Mouse (Mus musculus) frontal cortex, postnatal 14 days (tissue): ENCODE measurements around the gene Srrm1.
A peak's percentile ranks its signal among the peaks of the same experiment; 100 is the strongest.

ENCODE experiments used
- DNase-seq, 2 experiments: peaks; one replicate each; pipeline ENCODE4 v3.0.0; 2022; ENCODE audit warnings: low spot score in 2 of 2

Srrm1 gene

GRCm38 (mm10) chr4:135353794-135354450 is 801 bp upstream of the Srrm1 start:
- DNase-seq: no peak

DNA sequence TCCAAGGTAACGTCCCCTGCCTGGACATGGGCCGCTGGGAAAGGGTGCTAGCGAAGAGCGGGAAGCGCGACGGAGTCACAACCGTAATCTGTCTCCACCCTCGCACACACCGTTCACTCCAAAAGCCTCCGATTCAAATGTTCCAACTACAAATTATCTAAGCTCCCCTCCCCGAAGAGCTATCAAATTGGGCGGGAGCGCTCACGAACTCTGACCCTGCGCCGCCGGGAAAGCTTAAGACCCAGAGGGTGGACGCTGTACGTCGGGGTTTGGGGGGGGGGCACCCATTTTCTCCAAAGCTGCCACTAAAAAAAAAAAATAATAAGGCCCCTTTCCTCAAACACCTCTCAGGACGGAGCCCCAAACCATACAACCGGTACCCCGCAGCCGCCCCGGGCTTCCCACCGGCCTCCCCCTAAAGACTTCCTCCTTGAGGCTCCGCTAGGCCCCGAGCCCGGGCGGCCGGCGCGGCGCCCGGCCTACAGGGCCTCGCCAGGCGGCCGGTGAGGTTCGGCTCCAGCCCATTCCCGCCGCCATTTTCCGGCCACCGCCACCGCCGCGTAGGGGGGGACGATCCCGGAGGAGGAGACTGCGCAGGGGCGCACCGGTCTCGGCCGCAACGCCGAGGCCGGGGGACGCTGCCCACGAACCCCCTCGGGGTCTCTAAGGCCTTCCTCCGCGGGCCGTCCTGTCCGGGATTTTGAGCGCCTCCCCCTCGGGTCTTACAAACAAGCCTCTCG is 625 bp downstream of the Srrm1 start:
- DNase-seq: peak in 1 of 2 experiments; percentile 23

DNA sequence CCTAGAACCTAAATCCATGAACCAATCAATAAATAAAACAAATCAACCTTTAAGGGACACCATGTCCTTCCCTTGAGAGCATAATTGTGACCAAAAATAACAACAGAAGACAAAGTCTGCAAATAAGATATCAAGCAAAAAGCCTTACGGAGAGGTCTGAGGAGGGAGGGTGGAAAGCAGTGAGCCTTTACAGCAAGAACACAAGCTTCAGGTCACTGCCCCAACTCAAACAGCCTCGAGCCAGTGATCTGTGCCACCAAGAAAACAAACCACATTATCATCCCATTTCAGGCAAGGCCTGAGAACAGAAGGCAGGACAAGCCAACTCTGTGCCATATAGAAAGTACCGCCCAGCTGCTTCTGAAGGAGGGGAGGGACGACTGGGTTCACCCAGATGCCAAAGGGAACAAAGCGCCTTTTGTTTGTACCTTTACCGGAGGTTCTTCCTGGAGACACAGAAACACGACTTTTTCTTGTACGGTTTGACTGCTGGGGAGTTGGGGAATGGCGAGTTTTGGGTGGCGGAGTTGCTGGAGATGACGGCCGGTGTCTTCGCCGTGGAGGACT is 15.7 kb downstream of the Srrm1 start:
- no peak for DNase-seq

DNA sequence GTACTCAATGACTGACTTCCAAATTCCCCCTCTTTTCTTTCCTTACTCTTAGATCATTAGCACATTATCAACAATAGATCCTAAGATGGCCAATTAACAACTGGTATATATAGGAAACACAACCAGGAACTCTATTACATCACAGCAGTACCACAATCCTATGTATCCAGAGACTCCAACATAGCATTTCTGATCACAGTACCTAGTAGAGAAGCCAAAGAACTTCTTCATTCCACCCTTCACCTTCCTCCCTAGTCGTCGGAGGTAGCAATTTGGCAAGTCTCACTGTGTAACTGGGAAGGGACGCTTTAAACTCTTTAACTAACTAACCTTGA is 17.1 kb downstream of the Srrm1 start:
- no peak for DNase-seq

DNA sequence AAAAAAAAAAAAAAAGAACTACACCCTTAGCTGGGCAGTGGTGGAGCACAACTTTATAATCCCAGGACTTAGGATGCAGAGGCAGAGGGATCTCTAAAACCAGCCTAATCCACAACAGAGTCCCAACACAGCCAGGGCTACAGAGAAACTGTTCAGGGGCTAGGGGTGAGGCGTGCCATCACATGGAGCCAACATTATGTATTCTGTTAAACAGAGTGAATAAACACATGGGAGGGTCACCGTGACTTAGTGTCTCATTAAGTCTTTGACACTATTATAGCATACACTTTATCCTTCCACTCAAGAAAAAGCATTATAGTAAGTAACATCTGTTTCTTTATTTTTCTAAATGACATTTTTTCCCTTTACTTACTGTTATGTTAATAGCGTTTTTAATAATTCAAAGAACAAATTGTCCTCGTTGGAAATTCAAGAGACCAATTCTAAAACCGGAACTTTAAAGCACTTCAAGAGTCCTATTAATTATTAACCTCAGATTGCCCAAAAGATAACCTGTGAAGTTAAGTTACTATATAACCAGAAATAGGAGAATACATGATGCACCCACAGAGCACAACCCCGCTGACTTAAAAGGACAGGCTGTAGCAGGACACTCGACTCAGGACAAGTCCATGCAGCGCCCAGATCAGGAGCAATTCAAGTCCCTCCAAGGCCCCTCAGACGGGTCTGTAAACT is 17.6 kb downstream of the Srrm1 start:
- no peak for DNase-seq

DNA sequence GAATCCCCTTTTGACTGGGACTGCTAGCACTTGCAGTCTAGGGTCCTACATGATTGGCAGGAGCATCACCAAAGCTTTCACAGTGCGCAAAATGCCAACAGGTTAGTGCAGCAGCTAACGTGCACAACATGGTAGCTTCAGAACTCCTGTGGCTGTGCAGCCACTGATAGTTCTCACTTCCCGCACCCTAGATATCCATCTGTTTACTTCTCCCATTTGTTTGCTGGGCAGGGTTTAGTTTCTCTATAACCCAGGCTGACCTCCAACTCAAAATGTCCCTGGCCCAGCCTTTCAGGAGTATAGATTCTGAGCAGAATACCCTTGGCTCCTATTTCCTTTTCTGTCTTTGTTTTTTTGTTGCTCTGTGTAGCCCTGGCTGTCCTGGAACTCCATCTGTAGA is 26.7 kb downstream of the Srrm1 start:
- no peak for DNase-seq

- DNase-seq: no peak
These were observed 27.1 kb downstream of the Srrm1 start for GRCm38 (mm10) chr4:135326046-135326445.

DNA sequence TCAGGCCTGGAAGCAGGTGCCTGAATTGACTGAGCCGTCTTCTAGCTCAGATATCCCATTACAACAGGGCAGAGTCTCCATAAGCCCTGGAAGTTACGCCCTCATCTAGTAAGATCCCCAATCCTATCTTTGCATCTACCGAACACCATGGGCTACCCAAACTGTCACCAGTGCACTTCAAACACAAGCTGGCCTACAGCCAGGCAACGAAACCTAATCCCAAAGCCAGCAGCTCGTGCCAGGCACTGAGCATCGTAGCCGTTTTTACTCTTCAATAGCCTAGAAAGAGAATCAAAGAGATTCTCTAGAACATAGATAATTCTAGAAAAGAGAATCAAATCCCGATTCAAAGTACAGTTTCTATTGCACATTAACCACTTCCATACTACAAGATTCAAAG is 30.1 kb downstream of the Srrm1 start:
- DNase-seq: no peak

DNA sequence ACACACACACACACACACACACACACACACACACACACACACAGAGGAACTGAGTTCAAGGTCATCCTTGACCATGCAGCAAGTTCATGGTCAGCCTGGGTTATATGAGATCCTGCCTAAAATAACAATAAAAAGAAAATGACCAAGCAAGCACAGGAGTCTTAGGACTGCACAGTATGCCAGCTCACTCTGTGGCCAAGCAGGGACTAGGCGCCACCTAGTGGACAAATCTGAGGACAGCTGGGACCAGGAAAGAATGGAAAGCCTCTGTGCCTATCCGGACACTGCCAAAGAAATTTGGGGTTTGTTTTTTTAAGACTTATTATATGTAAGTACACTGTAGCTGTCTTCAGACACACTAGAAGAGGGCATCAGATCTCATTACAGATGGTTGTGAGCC is 35.2 kb downstream of the Srrm1 start:
- peak in 1 of 2 experiments; percentile 64 for DNase-seq

DNA sequence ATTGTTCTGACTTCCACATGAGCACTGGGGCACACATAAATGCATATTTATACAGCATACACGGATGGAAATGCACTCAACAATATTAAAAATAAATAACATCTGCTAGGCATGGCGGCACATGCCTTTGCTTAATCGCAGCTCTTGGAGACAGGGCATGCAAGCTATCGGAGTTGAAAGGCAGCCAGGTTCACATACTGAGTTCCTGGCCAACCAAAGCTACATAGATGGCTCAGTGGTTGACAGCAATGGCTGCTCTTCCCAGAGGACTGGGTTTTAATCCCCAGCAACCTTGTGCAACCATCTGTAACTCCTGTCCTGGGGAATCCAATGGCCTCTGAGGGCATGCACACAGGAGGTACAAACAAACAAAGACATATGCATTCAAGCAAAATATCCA is 35.6 kb downstream of the Srrm1 start:
- DNase-seq: no peak

DNA sequence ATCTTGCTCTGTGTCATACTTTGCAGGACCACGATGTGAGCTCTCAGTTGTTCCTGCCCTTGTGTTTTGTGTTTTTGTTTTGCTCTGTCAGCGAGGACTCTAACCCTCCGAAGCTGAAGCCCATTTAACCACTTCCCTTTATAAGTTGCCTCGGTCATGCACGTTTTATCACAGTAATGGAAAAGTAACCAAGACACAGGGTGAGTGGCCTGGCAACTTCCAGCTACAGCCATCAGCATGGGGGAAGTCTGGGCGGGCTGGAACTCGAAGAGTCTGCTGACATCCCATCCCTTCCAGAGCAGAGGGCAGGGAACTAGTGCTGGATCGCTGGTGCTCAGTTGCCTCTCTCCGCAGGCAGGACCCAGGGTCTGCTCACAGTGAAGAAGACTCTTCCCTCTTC is 37.8 kb downstream of the Srrm1 start:
- no peak for DNase-seq

DNA sequence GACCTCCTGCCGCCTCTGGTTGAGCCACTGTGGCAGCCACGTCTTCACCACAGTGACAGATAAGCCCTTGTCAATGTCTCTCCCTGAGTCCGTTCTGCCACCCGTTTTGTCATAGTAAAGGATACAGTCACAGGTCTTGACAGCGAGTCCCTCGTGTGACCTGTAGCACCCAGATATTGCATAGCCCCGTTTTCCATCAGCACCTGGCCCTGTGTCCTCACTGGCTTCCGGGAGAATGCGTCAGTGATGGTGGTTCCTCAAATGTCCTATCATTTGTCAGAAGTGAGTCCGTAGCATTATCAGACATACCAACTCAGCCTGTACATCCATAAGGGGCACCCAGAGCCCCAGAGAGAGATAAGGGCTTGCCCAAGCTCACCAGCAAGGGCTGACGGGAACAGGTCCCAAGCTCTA is 38.7 kb downstream of the Srrm1 start:
- no peak for DNase-seq

GRCm38 (mm10) chr4:135313761-135314241 is 39.3 kb downstream of the Srrm1 start:
- DNase-seq: no peak

DNA sequence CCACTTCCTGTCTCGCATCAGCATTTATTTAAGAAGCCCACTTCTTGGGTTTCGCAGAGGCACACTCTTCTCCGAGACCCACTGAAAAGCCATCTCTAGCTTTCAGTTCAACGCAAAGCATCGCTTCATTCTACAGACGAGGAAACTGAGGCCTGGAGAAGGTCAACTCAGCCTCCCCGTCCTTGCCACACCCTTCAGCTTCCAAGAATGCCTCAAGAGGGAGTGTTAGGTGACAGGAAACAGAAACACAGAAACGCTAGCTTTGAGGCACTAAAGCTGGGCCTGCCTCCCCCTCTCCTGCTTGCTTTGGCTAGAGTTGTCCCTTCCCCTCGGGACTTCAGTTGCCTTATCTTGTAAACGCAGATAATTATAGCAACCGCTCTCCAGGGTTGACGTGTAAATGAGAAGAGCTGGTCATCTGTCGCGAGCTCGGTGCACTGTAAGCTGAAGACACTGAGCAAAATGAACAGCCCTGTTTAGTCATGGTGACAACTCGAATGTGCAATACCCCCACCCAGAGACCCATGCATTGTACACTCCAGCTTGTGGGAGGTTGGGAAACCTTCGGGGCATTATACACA is 39.9 kb downstream of the Srrm1 start:
- no peak for DNase-seq

- no peak for DNase-seq
These were observed 40.4 kb downstream of the Srrm1 start for GRCm38 (mm10) chr4:135312706-135313105.

GRCm38 (mm10) chr4:135310371-135310770 is 42.8 kb downstream of the Srrm1 start:
- DNase-seq: no peak

- DNase-seq: no peak
These were observed 43.4 kb downstream of the Srrm1 start for GRCm38 (mm10) chr4:135309726-135310125.

DNA sequence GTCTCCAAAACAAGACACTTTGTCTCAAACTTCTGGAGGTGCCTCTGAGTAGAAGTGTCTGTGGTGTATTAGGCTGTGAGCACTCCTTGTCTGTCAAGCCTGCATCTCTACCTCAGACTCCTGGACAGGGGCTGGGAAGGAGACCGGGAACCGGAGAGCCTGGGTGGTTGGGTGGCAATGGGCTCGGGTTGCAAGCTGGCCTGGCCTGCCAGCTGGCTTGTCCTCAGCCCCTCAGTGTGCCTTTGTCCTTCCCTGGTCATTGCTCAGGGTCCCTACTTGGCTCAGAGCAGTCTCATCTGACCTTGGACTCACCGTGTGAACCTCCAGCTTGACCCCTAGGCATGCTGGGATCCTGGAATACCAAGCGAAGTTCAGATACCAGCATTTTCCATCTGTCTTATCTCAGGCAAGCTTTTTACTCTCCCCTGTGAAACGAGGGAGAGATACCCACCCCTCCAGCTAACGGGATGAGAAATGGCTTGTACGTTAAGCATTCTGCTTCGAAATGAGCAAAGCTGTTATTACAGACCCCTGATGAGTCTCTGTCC is 43.9 kb downstream of the Srrm1 start:
- no peak for DNase-seq

DNA sequence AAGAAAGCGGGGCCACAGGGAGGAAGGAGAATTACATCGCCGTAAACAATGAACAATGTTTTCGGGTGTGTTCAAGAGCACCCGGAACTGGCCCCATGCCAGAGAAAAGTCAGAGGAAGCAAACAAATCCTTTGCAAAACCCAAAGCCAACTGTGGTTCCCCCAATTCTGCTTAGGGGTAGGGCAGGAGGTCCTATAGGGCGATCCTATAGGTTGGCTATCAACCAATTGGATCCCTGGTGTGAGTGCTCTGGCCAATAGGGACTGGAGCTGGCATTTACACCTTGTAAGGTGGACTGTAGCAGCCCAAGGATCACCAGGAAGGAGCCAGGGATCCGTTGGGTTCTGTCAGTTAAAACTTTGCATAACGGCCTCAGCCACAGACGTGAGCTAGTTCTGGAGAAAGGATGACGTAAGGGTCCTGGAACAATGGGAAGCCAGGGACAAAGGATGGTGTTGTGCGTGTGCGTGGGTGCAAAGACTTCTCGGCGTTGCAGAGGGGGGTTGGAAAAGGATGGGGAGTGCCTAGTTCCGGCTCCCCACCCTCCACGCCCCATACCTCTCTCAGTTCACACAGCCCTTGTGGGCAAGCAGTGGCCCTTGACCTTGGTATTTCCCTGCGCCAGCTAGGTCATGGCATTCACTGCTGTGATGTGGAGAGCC is 46.0 kb downstream of the Srrm1 start:
- DNase-seq: no peak

- no peak for DNase-seq
These were observed 46.6 kb downstream of the Srrm1 start for GRCm38 (mm10) chr4:135306533-135306932.

GRCm38 (mm10) chr4:135302261-135302660 is 50.9 kb downstream of the Srrm1 start:
- no peak for DNase-seq
